Comparison of ENCODE assay signal across 8 mouse cellular contexts in genomic region chr6:108448016-108448735, GRCm38 (mm10).
A peak's percentile ranks its signal among the peaks of the same experiment; 100 is the strongest.
DNase-seq lines count a peak whose midpoint lies in the region; TF ChIP-seq lines count a peak whose summit lies in the region.

No protein-coding gene starts in this region.

- H3K27me3 ChIP-seq in myocyte (ENCODE audit: control insufficient read depth, insufficient read depth, insufficient read length), result no peaks in the 10 kb centered on the region

- DNase-seq in kidney, adult 8-10 months, result peak; percentile 48 to 84
- DNase-seq in kidney, adult 18-20 months, result no peak
- peak; percentile 70 for DNase-seq in adrenal gland, postnatal 14 days
- peak; percentile 66 for DNase-seq in induced T-regulatory cell, adult 2 months (ENCODE audit: low read depth)
- no peak for DNase-seq in T-cell, adult 2 months (ENCODE audit: low spot score)
- DNase-seq in right cerebral cortex, postnatal 25 days, result no peak
- no peak for DNase-seq in cerebellum, postnatal 25 days

- no peak for TF ChIP-seq POLR2A in myocyte (IDR thresholded peaks at IDR 0.05; ENCODE audit: insufficient read length, low read depth)

- no peaks in the 10 kb centered on the region for H3K79me2 ChIP-seq in myocyte (ENCODE audit: control insufficient read depth, insufficient read depth)

- no peaks in the 10 kb centered on the region for H3K36me3 ChIP-seq in myocyte (ENCODE audit: control insufficient read depth, insufficient read depth)

- H3ac ChIP-seq in myocyte (ENCODE audit: control insufficient read depth, insufficient read length), result no peak overlapping the region

- peak overlapping the region; percentile 82 for H3K4me2 ChIP-seq in myocyte (ENCODE audit: low read depth)

- no peak overlapping the region for H3K4me3 ChIP-seq in myocyte

TF ChIP-seq in myocyte, 11 proteins besides CTCF, POLR2A, EP300 and RAD21:
- TF ChIP-seq USF1 (IDR thresholded peaks at IDR 0.05; ENCODE audit: low read depth) (no peak), TCF12 (IDR thresholded peaks at IDR 0.05; ENCODE audit: insufficient read depth, poor library complexity, severe bottlenecking) (peak; percentile 3), SRF (IDR thresholded peaks at IDR 0.05; ENCODE audit: control insufficient read depth, insufficient read length, low read depth) (no peak), CEBPB (IDR thresholded peaks at IDR 0.05; ENCODE audit: insufficient read depth, poor library complexity, severe bottlenecking) (peak; percentile 98), E2F4 (IDR thresholded peaks at IDR 0.05; ENCODE audit: insufficient read depth) (no peak)

Comparison
In these comparisons a context has a peak if more than half of its experiments do, and no peak if none do; other contexts are left out.
1. DNase-seq: peak in kidney, adult 8-10 months (2 of 2), adrenal gland, postnatal 14 days (single experiment) and induced T-regulatory cell, adult 2 months (single experiment); none in kidney, adult 18-20 months (single experiment), T-cell, adult 2 months (single experiment), right cerebral cortex, postnatal 25 days (single experiment) and cerebellum, postnatal 25 days (0 of 2).